Mouse (Mus musculus): ENCODE data around the gene Hamp2.
"Not testable (repeated sequence)": the region's sequence is repeated elsewhere in the genome, so short reads cannot be mapped to it uniquely, and the experiment has no call there.

Hamp2 gene

DNA sequence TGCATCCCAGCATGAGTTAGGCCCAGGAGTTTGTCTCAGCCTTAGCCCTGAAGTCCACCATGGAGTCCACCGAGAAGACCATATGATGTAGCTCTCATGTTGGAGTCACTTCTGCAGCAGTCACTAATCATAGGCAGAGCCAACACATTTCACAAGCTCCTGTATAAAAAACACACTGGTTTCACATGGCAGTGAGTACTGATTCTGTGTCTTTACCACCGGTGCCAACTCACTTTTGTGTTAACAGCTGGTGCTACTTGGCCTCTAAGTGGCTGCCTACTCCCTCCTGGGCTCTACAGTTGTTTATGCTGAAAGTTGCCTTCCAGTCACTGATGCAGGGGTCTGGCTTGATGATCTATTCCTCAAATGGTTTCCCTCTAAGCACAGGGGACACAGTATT lies at the start of gene Hamp2:
Gene Hamp2, minus strand, starts transcription at position 101 of the 400 bp plus-strand sequence.
- not testable (repeated sequence) for DNase-seq (ENCODE audit: low spot score)

DNA sequence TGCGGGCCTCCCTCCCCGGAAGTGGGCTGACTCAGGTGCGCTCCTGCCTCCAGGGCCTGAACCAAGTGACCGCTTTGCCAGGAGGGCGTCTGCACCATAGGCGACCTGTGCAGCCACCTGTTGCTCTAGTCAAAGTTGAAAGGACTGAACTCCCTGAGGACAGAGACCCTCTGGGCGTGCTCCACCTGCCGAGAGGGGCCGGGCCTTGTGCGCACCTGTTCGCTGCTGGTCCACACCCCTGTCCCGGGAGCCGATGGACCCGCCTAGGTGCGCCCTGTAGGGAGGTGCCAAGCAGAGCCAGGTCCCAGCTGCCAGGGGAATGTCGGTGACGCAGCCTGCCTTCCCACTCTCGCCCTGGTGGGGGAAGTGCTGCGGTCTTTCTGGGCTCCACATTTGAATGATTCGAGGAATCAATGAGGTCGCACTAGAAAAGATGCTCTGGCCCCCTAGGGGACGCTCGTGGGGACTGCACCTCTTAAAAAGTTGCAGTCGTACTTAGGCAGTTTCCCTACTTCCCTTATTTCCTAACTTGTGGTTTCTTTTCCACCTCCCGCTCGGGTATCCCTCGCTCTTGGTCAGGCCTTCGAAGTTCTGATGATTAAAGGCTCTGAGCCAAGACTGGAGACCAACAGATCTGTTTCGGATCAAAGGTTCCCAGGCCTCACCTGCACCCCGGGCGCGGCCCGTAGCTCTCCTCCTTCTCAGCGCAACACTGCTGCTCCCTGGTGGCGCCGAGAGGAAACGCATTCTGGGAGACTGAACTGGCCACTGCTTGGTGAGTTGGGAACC lies 49.2 kb upstream of the Hamp2 start, which contains the start of gene Fam187b:
Gene Fam187b, plus strand, starts transcription at position 290 of the 789 bp plus-strand sequence.
- DNase-seq (ENCODE audit: low spot score), result peak; percentile 88

DNA sequence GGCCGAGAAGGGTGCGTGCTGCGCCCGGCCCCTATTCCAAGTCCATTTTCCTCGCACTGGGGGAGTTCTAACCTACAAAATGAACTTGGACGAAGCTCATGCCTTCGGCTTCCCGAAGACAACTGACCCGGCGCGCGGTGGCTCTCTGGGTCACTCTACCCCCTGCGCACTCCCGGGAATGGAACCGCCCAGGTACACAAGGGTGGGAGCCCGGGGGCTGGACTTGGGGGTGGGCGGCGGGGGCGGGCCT lies 48.7 kb upstream of the Hamp2 start, which contains the start of gene Lsr:
Gene Lsr, minus strand, starts transcription at position 214 of the 250 bp plus-strand sequence.
- DNase-seq (ENCODE audit: low spot score), result peak; percentile 62

DNA sequence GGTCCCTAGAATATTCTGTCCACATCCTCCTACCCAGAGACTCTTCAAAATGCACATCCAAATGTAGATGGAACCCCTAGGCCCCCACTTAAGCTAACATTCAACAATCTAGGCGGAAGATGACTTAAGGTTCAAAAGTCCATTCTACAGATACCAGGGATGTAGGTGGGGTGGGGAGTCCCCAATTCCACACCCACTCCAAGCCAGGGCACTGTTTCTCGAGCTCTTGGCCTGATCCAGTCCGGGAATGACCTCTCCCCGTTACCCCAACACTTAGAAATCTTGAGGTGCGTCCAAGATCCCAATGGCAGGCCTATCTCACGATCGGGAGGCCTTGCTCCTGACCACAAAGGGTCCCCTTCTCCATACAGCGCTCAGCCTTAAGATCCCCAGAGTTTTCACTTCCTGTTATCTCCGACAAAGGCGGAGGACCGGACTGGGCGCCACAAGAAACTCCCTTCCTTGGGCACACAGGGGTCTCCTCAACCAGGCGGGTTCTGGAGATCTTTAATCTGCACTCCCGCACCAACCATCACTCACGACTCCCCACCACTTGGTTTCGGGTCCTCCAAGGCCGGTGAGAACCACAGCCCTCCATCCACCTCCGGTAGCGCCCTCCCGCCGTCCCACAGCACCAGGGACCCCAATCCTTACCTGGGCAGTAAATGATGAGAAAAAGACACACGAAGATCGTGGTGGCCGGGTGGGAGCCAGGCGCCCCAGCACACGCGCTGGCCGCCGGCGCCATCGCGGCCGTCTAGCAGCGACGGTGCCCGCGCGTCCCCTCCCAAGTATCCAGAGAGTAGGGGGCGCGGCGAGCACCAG lies 48.2 kb upstream of the Hamp2 start:
- DNase-seq (ENCODE audit: low spot score), result no peak

DNA sequence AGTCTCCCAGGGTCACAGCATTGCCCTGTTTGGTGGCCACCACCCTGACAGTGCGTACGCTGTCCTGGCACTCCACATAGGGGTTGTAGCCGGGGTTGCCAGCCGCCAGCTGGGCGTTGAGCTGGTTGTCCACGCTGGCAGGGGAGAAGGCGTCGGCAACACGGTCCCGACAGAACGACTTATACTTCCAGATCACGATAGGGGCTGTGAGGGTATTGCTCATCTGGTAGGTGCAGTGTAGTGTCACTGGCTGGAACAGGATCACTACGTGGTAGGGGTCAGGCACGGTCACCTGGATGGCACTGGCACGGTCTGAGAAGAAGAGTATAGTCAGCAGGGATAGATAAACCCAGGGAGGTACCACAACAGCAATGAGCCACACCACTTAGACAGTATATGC lies 47.4 kb upstream of the Hamp2 start:
- no peak for DNase-seq (ENCODE audit: low spot score)

DNA sequence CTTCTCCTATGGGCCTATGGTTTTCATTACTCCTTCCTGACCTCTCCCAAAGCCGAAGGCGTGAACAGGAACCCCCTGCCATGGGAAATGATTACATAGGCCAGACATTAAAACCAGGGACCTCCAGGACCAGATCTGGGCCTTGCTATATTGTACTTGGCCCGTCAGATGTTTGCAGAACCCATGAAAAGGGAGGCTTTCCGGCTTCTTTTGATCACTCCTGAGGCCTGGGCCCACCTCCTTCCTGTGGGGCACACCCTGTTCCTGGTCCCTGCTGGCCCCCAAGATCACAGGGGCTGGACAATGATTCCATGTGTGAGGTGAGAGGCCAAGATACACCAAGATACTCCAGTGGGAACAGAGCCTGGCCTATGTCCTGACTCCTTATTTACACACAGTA lies 44.7 kb upstream of the Hamp2 start:
- no peak for DNase-seq (ENCODE audit: low spot score)

DNA sequence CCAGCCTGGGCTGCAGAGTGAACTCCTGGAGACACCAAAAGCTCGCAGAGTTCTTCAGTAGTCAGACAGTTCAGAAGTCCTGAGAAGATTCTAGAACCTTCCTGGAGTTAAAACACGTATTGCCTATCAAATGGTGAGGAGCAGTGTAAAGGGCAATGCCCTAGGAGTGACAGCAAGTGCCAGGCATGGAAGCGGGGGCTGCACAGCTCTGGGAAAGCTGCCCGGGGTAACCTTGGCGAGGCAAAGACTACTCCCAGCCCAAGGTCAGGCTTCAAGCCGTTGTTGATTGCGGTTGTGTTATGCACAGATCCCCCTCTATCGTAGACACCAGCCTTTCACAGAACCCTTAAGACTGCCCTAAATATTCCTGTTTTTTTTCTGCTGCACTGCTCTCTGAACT lies 44.1 kb upstream of the Hamp2 start:
- peak; percentile 77 for DNase-seq (ENCODE audit: low spot score)

DNA sequence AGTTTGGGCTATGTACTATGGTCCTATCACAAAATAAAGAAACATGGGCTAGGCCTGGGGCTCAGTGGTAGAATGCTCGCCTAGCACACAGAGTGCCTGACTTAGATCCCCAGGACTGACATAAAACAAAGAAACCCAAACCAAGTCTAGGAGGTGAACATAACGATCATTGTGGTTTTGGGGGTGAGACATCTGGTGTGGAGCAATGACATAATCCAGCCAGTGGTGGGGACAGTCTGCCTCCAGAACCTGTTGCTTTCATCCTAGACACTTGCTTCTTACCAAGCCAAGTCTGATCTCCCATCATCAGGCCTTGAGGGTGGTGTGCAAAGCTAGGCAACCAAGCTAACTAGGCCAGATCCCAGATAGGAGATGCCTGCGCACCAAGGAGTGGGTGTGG lies 42.2 kb upstream of the Hamp2 start:
- DNase-seq (ENCODE audit: low spot score), result no peak

DNA sequence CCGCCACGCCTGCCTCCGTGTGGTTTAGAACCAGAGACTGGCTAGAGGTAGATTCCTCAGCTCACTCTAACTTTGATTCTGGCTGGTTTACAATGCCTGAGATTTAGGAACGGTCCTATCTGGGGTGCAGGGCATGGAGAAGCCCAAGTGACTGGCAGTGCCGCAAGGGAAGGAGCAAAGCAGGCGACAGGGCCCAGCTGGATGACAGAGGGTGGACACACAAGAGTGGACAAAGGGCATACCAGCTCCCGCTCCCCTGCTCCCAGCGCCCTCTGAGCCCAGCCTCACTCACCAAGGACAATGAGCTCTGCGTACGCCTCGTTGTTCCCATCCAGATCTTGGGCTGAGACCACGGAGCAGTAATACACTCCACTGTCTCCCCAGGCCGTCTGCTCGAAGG lies 41.2 kb upstream of the Hamp2 start:
- DNase-seq (ENCODE audit: low spot score), result no peak

DNA sequence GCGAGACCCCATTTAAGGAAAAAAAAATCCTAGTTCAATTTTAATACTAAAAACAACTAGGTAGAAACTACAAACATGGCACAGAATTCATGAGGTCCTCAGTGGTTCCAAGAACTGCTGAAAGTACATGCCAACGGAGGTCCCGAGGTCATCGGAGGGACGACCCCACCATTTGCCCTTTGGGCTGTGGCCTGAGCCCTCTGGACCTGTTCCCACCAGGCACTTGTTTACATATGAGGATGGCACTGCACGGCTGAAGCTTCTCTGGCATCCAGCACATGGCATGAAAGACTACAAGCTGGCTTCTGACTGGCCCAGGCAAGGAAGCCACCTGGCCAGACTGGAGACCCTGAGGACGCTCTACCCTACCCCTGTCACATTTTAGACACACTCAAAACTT lies 39.9 kb upstream of the Hamp2 start:
- no peak for DNase-seq (ENCODE audit: low spot score)

DNA sequence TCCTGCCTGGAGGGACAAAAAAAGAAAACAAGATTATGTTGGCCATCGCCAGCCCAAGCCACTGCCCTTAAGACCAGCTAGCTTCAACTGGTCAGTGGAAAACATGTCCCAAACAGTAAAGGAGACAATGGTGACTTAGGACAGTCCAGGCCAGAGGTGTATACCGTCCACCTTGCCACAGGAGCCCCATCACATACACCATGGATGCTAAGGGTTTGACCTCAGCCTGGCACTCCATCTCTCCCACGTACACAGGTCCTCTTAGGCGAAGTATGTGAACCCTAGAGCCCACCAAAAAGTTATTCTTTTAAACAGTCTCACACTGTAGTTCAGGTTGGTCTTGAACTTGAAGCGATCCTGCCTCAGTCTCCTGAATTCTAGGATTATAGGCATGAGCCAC lies 38.4 kb upstream of the Hamp2 start:
- DNase-seq (ENCODE audit: low spot score), result no peak

DNA sequence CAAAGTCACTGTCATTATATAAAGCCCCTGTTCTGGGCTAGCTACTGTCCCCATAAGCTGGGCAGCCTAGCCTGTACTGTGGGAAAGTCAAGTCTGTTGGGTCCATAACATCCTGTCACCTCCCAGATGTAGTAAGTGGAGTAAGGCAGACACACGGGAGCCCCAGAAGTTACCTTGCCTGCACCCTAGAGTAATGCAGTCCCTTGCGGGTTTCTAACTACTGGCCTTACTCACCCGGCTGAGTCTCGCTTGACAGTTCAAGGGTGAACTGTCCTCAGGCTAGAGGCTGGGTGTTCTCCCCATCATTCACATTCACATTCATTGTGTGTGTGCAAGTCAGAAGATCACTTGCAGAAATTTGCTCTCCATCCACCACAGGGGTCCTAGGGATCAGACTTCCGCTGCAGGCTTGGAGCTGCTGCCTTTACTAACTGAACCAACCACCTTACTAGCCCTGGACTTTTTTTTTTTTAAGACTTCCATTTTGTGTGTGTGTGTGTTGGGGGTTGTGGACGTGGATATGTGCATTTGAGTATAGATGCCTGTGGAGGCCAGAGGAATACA lies 35.4 kb upstream of the Hamp2 start:
- no peak for DNase-seq (ENCODE audit: low spot score)

DNA sequence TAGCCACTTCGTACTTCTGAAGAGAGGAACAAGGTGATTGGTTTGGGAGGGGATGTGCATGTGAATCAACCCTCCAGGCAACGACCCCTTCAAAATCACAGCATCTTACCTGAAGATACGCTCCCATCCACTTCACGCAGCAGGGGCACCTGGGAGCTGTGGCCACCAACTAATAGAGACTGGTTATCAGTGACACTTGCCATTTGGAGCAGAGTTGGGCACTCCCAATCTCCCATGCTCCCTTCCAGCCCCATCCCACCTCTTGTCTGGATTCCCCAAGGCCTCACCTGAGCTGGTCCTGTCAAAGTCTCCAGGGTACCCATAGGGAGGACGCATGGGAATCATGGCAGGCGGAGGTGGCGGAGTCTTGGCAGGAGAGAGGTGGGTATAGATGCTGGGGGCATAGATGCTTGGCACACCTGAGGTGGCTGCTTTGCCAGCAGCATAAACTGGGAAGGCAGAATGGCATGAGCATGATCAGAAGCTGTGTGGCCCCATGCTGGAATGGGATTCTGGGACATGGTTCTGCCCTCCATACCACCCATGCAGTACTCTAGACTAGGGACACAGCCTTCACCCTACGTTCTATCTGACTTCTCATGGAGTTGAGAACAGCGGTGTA lies 34.5 kb upstream of the Hamp2 start:
- DNase-seq (ENCODE audit: low spot score), result no peak

DNA sequence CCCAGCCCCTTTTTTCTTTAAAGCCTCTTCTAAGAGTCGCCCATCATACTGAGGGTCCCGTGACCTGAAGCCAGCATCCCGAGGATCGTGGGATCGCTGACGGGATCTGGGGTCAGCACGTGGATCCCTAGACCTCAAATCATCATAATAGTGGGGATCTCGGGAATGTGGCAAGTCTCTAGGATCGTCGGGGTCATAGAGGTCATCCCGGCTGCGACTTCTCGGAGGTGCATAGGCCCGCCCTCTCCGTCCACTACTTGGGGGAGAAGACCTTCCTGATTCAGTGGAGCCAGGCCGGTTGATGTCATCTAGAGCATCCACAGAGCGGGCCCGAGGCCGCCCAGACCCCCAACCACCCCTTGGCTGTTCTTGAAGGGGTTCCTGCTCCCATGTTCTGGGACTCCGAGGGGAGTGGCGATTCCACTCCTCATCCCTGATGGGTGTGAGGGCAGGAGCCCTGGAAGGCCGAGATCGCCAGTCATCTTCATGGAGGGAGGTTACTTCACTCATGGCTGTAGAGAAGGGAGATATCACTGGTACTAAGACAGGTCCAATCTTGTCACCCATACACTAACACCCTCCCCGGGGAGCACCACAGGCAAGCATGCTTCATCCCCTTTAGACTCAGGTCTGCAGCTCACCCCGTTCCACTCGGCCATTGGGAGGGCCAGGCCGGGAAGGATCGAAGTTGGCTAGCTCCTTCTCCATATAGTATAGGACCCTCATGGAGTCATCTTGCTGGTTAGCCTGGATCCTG lies 33.8 kb upstream of the Hamp2 start:
- DNase-seq (ENCODE audit: low spot score), result no peak

DNA sequence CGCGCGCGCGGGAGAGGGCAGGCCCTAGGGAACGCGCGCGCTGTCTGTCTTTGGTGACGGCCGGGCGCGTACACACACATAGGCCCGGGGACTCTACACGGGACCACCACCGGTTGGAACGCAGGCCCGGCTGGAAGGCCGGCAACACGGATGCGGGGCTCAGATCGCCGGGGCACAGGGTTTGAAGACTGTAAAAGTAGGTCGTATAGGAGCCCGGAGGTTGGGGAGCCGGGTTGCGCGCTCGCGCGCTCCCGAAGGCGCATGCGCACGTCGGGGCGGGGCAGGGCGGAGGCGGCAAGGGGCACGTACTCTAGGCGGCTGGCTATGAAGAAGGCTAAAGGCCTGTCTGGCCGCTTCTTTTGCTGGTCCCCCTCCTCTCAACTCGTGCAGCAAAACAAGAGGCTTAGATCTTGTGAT lies 32.9 kb upstream of the Hamp2 start:
- DNase-seq (ENCODE audit: low spot score), result peak; percentile 92

DNA sequence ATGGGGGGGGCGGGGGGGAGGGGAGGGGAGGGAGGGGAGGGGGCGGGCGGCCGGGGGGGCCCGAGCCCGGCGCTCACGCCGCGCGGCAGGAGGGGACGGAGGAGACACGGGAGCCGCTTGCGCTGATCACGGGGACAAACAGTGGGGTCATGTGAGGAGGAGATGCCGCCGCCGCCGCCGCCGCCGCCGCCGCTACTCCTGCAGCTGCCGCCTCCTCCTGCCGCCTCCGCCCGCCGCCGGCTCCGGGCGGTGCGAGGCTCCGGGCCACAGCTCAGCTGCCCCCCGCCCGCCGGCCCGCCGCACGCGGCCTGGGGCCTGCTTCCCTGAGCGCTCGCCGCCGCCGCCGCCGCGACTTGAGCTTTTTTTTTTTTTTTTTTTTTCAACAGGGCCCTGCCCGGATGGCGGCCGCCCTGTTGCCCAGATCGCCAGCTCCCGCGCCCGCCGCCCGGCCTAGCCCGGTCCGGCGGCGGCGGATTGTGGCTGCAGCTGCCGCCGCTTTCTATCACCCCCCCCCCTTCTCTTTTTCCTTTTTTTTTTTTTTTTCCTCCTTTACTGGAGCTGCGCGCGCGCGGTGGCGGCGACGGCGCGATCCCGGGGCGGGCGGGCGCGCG lies 32.4 kb upstream of the Hamp2 start, which contains the start of gene Usf2:
Gene Usf2, minus strand, starts transcription at position 48 of the 611 bp plus-strand sequence.
- peak; percentile 79 for DNase-seq (ENCODE audit: low spot score)

DNA sequence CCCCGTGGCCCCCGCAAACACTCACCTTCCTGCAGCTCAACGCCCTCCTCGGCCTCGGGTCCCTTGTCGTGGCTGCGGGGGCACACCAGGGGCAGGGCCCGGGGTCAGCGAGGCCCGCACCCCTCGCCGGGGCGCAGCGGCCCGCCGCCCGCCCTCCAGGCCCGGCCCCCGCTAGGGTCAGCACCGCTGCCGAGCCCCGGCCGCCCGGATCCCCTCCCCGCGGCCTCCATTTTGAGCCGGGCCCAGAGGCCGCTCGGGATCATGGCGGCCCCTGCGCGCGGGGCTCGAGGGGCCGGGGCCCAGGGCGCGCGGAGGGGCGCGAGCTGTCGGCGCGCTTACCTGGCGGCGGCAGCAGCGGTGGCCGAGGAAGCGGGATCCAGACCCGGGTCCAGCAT lies 31.9 kb upstream of the Hamp2 start:
- no peak for DNase-seq (ENCODE audit: low spot score)

DNA sequence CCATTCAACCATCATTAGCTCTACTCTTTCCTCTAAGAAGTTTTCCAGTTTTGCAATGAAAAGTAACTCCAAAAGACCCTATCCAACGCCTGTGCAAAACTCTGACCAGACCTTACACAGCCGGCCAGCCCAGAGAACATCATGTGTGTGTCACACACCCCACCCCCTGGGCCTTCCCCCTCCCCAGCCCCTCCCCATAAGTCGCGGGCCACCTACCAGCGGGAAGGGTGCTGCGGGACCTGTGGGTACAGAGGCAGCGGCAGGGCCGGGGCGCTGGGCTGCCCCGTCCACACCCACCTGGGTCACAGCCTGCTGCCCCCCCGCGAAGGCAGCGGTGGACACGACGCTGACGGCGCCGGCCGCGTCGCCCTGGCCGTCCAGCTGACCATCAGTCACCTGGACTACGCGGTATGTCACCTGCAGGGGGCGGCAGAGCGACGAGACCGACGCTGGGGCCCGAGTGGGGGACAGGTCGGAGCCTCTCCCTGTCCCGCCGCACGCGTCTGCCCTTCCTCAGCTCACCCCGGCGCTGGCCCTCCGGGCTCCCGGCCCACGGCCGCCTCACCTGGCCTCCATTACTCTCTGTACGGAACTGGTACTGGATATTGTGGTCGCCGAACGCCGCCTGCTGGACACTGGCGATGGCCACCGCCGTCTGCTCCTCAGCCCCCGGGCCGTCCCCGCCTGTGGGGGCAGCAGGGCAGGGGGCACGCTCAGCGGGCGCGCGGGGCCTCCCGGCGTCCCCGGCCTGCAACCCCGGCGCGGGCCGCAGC lies 31.3 kb upstream of the Hamp2 start:
- peak; percentile 84 for DNase-seq (ENCODE audit: low spot score)

DNA sequence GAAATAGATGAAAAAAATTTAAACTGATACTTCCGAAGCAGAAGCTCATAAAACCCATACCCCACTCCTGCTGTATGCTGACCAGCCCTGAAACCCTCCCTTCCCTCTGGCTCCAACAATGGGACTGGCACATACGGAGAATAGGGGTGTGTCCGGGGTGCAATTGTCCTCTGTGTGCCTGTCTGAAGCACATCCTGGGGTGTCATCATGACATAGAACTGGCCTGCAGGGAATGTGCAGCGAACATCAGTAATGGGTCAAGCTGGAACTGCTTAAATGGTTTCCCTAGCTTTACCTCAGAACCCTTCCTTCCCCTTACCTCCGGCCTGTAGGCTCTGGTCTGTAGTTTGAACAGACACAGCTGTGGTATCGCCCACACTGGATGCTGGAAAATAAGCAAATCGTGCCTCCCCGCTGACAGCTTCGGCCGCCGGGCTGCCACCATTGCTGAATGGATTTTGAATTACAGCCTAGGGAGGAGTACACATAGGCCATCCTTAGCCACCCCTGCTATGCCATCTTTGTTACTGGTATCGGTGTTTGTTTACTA lies 30.6 kb upstream of the Hamp2 start:
- DNase-seq (ENCODE audit: low spot score), result no peak

DNA sequence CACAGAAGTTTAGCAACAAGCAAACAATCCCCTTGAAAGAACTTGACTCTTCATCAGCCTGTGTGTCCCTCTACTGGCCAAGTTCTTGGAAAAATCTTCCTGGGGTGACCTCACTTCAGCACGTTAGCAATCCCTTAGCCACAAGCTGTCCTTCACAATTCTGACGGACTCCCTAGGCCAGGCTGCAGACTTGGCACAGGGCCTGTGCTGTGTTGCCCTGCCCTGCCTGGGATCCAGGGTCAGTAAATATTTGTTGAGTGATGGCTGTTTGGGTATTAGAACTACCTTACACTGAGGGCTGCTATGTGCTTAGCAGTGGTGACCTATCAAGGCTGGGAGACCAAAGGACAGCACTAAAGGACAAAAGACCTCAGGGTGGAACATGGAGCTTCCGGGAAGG lies 29.6 kb upstream of the Hamp2 start:
- DNase-seq (ENCODE audit: low spot score), result no peak

Measured in ovary, postnatal 36 days (tissue).